Comparison of ENCODE assay signal across 25 mouse cellular contexts in the genomic region with DNA sequence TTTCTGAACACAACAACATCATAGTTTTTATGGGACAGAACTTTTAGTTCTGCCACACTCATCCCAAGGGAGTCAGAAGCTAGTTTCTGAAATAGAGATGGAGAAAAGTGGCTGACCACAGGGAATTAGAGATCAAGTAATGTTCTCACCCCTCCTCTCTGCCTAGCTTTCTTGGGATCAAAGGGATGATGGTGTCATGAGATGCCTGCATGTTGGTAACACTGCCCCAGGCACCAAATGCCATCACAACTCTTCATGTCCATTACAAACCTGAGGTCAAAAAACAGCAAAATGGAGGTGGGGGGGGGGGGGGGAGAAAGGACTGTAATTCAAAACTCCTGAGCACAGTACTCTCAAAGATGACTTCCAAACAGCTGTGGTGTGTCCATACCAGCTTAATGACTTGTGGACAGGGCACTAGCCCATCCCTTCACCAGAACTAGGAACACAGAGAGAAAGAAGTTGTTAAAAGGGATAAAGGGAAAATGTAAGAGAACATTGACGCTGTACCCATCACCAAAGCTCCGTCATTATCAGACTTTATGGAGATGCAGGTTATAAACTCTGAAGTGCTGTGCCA.
DNase-seq lines count a peak whose midpoint lies in the region; ATAC-seq and TF ChIP-seq lines count a peak whose summit lies in the region.
"Had no signal": no experiment of that assay in that cellular context is flagged by ENCODE, and none has a peak within 500 bp of the region (broad histone marks: within the 10 kb centered on the region; RNA-seq: fewer than 3 reads in every experiment).

No protein-coding gene starts in this region.

- H3K27me3 ChIP-seq in kidney, embryonic 15.5 days = no peaks in the 10 kb centered on the region
- no peaks in the 10 kb centered on the region for H3K27me3 ChIP-seq in midbrain, postnatal 0 days (ENCODE audit: insufficient read depth, low read length)
- H3K27me3 ChIP-seq in midbrain, embryonic 10.5 days (ENCODE audit: low read depth, poor library complexity, severe bottlenecking) = no peaks in the 10 kb centered on the region
- H3K27me3 ChIP-seq: embryonic facial prominence, embryonic 12.5 days; embryonic facial prominence, embryonic 15.5 days; heart, embryonic 12.5 days; heart, embryonic 15.5 days had no signal

- 50% methylated on average over 2 of the region's 2 CpGs for WGBS in kidney, embryonic 15.5 days
- WGBS in midbrain, postnatal 0 days = 85% methylated on average over 2 of the region's 2 CpGs
- 85% methylated on average over 2 of the region's 2 CpGs for WGBS in midbrain, embryonic 10.5 days

- no peak overlapping the region for H3K9ac ChIP-seq in kidney, embryonic 15.5 days
- H3K9ac ChIP-seq in midbrain, postnatal 0 days (replicated peaks; ENCODE audit: low read length, poor library complexity, severe bottlenecking) = no peak overlapping the region
- H3K9ac ChIP-seq: embryonic facial prominence, embryonic 12.5 days; embryonic facial prominence, embryonic 15.5 days; forebrain, postnatal 0 days; heart, embryonic 12.5 days; heart, embryonic 15.5 days; hindbrain, embryonic 14.5 days had no signal

- no peak overlapping the region for H3K27ac ChIP-seq in kidney, embryonic 15.5 days
- peak overlapping the region; percentile 69 for H3K27ac ChIP-seq in layer of hippocampus, adult 2 months
- H3K27ac ChIP-seq in midbrain, postnatal 0 days (ENCODE audit: low read depth, low read length) = peak overlapping the region; percentile 21; the same call in 1 of the 2 replicates
- no peak overlapping the region for H3K27ac ChIP-seq in midbrain, embryonic 10.5 days (replicated peaks)
- H3K27ac ChIP-seq: embryonic facial prominence, embryonic 12.5 days; embryonic facial prominence, embryonic 15.5 days; gastrocnemius, adult 2 months; heart, embryonic 15.5 days; hindbrain, embryonic 14.5 days had no signal

- no peak for TF ChIP-seq CTCF in layer of hippocampus, adult 2 months (conservative IDR thresholded peaks at IDR 0.05)
- no peak for TF ChIP-seq CTCF in midbrain, postnatal 0 days (IDR thresholded peaks at IDR 0.05)

- H3K9me3 ChIP-seq in kidney, embryonic 15.5 days (replicated peaks) = no peaks in the 10 kb centered on the region
- no peaks in the 10 kb centered on the region for H3K9me3 ChIP-seq in midbrain, postnatal 0 days (ENCODE audit: low read length)
- H3K9me3 ChIP-seq in midbrain, embryonic 10.5 days (replicated peaks) = no peaks in the 10 kb centered on the region
- H3K9me3 ChIP-seq: embryonic facial prominence, embryonic 12.5 days; embryonic facial prominence, embryonic 15.5 days; heart, embryonic 12.5 days; heart, embryonic 15.5 days had no signal

- H3K4me1 ChIP-seq in kidney, embryonic 15.5 days = no peaks in the 10 kb centered on the region
- no peaks in the 10 kb centered on the region for H3K4me1 ChIP-seq in midbrain, postnatal 0 days (ENCODE audit: insufficient read depth, low read length)
- H3K4me1 ChIP-seq in midbrain, embryonic 10.5 days = no peaks in the 10 kb centered on the region
- H3K4me1 ChIP-seq: embryonic facial prominence, embryonic 12.5 days; embryonic facial prominence, embryonic 15.5 days; heart, embryonic 12.5 days; heart, embryonic 15.5 days had no signal

- ATAC-seq in kidney, embryonic 15.5 days (replicated peaks; ENCODE audit: low FRiP score) = peak; percentile 83
- no peak for ATAC-seq in midbrain, postnatal 0 days (ENCODE audit: low FRiP score)
- ATAC-seq: CD4-positive, CD25-positive, alpha-beta regulatory T cell, adult 4 months; forebrain, embryonic 14.5 days had no signal

- DNase-seq in kidney, postnatal 4 days = no peak
- no peak for DNase-seq in layer of hippocampus, adult 2 months (ENCODE audit: low spot score in 2 of 2)
- no peak for DNase-seq in layer of hippocampus, postnatal 14 days (ENCODE audit: low spot score in 2 of 2)
- no peak for DNase-seq in midbrain, postnatal 0 days (ENCODE audit: low spot score)
- no peak for DNase-seq in midbrain, embryonic 10.5 days (ENCODE audit: low spot score)
- DNase-seq: adrenal gland, adult 2 months; adrenal gland, postnatal 14 days; cerebellum, adult 11 months; cerebellum, adult 2 months; cerebellum, adult 9-11 months; cerebellum, postnatal 25 days; gastrocnemius, adult 2 months; gastrocnemius, postnatal 14 days; heart, adult 18-20 months; heart, postnatal 10 days; heart, postnatal 36 days had no signal

- no peaks in the 10 kb centered on the region for H3K36me3 ChIP-seq in kidney, embryonic 15.5 days
- H3K36me3 ChIP-seq in midbrain, postnatal 0 days (ENCODE audit: insufficient read depth, low read length) = no peaks in the 10 kb centered on the region
- H3K36me3 ChIP-seq in midbrain, embryonic 10.5 days = no peaks in the 10 kb centered on the region
- H3K36me3 ChIP-seq: embryonic facial prominence, embryonic 12.5 days; embryonic facial prominence, embryonic 15.5 days; heart, embryonic 12.5 days; heart, embryonic 15.5 days had no signal

- no peak overlapping the region for H3K4me2 ChIP-seq in kidney, embryonic 15.5 days
- H3K4me2 ChIP-seq in midbrain, postnatal 0 days (ENCODE audit: low read depth, low read length, poor library complexity, severe bottlenecking) = no peak overlapping the region
- H3K4me2 ChIP-seq: embryonic facial prominence, embryonic 12.5 days; embryonic facial prominence, embryonic 15.5 days; heart, embryonic 12.5 days; heart, embryonic 15.5 days; hindbrain, embryonic 14.5 days had no signal

- no peak overlapping the region for H3K4me3 ChIP-seq in kidney, embryonic 15.5 days (replicated peaks)
- H3K4me3 ChIP-seq in layer of hippocampus, adult 2 months = no peak overlapping the region
- no peak overlapping the region for H3K4me3 ChIP-seq in midbrain, postnatal 0 days (ENCODE audit: low read depth, low read length)
- no peak overlapping the region for H3K4me3 ChIP-seq in midbrain, embryonic 10.5 days
- H3K4me3 ChIP-seq: embryonic facial prominence, embryonic 12.5 days; embryonic facial prominence, embryonic 15.5 days; gastrocnemius, adult 2 months; heart, embryonic 12.5 days; heart, embryonic 15.5 days had no signal

Comparison
In these comparisons a context has a peak if more than half of its experiments do, and no peak if none do; other contexts are left out.
1. H3K27ac ChIP-seq: peak in layer of hippocampus, adult 2 months (single experiment) and midbrain, postnatal 0 days (single experiment); none in kidney, embryonic 15.5 days (single experiment) and midbrain, embryonic 10.5 days (single experiment).